Mouse (Mus musculus) embryonic facial prominence, embryonic 13.5 days (tissue): ENCODE data around the gene Rtbdn. TPM values are rescaled to one million over a fixed set of nuclear protein-coding genes. Genes with fewer than 3 reads are reported as not detected.

Experiments used
- ATAC-seq: fragments of 200-750 bp; cut with Nextera tagmentation; 2 replicates; pipeline ENCODE4 v1.8.0; 2017; ENCODE audit warnings: low read depth; ENCODE audit not compliant: insufficient number of reproducible peaks, insufficient read depth, low FRiP score, low TSS enrichment
- H3K27ac ChIP-seq: fragments of 300-500 bp; sonication (generic); 2 replicates; pipeline ENCODE4 v1.5.1; 2015; ENCODE audit warnings: moderate library complexity, mild to moderate bottlenecking, inconsistent platforms
- H3K27me3 ChIP-seq: fragments of 300-500 bp; sonication (generic); 2 replicates; pipeline ENCODE4 v1.6.1; 2015; ENCODE audit warnings: mild to moderate bottlenecking, inconsistent platforms
- H3K36me3 ChIP-seq: fragments of 300-500 bp; sonication (generic); 2 replicates; pipeline ENCODE4 v1.6.1; 2015; ENCODE audit warnings: mild to moderate bottlenecking, inconsistent platforms
- H3K4me1 ChIP-seq: fragments of 300-500 bp; sonication (generic); 2 replicates; pipeline ENCODE4 v1.6.1; 2015; ENCODE audit warnings: inconsistent platforms
- H3K4me2 ChIP-seq: fragments of 300-500 bp; sonication (generic); 2 replicates; pipeline ENCODE4 v1.6.1; 2015; ENCODE audit warnings: moderate library complexity, mild to moderate bottlenecking, inconsistent platforms
- H3K4me3 ChIP-seq: fragments of 300-500 bp; sonication (generic); 2 replicates; pipeline ENCODE4 v1.5.1; 2015; ENCODE audit warnings: mild to moderate bottlenecking, inconsistent platforms
- H3K9ac ChIP-seq: fragments of 300-500 bp; sonication (generic); 2 replicates; pipeline ENCODE4 v1.6.1; 2015; ENCODE audit warnings: mild to moderate bottlenecking, inconsistent platforms
- H3K9me3 ChIP-seq: fragments of 300-500 bp; sonication (generic); 2 replicates; pipeline ENCODE4 v1.6.1; 2016; ENCODE audit warnings: inconsistent platforms
- WGBS: fragments of 180-500 bp; shearing (Covaris S2); methylation state at CpG from one replicate; pipeline ENCODE4 v1.1.7; 2015; ENCODE audit warnings: mixed read lengths; 5-methylcytosine and 5-hydroxymethylcytosine counted together
- polyA plus RNA-seq: library from polyadenylated mRNA; unstranded; fragments of >200 nt; fragmentation: Nextera tagmentation; extraction: Ambion mirVana; gene quantifications from 2 replicates; pipeline ENCODE4 v1.2.1, GENCODE M21; 2015

The Rtbdn gene
- polyA plus RNA-seq, 1 experiment from 2014 or later, result 0.39 TPM

- Histone ChIP-seq H3K4me1 (peaks cover 7% of the 10 kb centered on the region), H3K9ac (no peak overlapping the region), H3K36me3 (no peaks in the 10 kb centered on the region), H3K4me2 (no peak overlapping the region), H3K4me3 (no peak overlapping the region), H3K27ac (no peak overlapping the region), H3K27me3 (peaks cover 39% of the 10 kb centered on the region), H3K9me3 (no peaks in the 10 kb centered on the region)
- 70% methylated on average over 7 of the region's 7 CpGs for WGBS
- no peak for ATAC-seq
Observed at GRCm38 (mm10) chr8:84925557-84925956, 21.2 kb upstream of the Rtbdn start.

- Histone ChIP-seq H3K9ac (no peak overlapping the region), H3K27me3 (peaks cover 57% of the 10 kb centered on the region), H3K4me3 (no peak overlapping the region), H3K27ac (no peak overlapping the region), H3K4me1 (peaks cover 7% of the 10 kb centered on the region), H3K36me3 (no peaks in the 10 kb centered on the region), H3K4me2 (no peak overlapping the region), H3K9me3 (no peaks in the 10 kb centered on the region)
- no peak for ATAC-seq
- 82% methylated on average over 1 of the region's 1 CpGs for WGBS
Observed at GRCm38 (mm10) chr8:84927513-84927912, 19.3 kb upstream of the Rtbdn start.

- H3K9ac ChIP-seq, result peak overlapping the region; percentile 46; the same call in 1 of the 2 replicates
- 2% methylated on average over 50 of the region's 52 CpGs for WGBS
- ATAC-seq, result peak; percentile 63; the same call in 1 of the 2 replicates
- H3K9me3 ChIP-seq, result no peaks in the 10 kb centered on the region
- peaks cover 64% of the 10 kb centered on the region for H3K27me3 ChIP-seq
- H3K4me2 ChIP-seq, result peak overlapping the region; percentile 69
- H3K4me3 ChIP-seq, result peak overlapping the region; percentile 39
- H3K36me3 ChIP-seq, result no peaks in the 10 kb centered on the region
- H3K4me1 ChIP-seq, result peaks cover 7% of the 10 kb centered on the region
- no peak overlapping the region for H3K27ac ChIP-seq
Observed at GRCm38 (mm10) chr8:84928456-84929306, 18.1 kb upstream of the Rtbdn start.

GRCm38 (mm10) chr8:84930582-84930981 lies 16.2 kb upstream of the Rtbdn start:
- no peaks in the 10 kb centered on the region for H3K9me3 ChIP-seq
- no peak for ATAC-seq
- no peak overlapping the region for H3K4me2 ChIP-seq
- no peaks in the 10 kb centered on the region for H3K36me3 ChIP-seq
- H3K4me3 ChIP-seq, result no peak overlapping the region
- H3K27ac ChIP-seq, result no peak overlapping the region
- WGBS, result 88% methylated on average over 13 of the region's 13 CpGs
- H3K4me1 ChIP-seq, result peaks cover 11% of the 10 kb centered on the region
- no peak overlapping the region for H3K9ac ChIP-seq
- H3K27me3 ChIP-seq, result peaks cover 75% of the 10 kb centered on the region

GRCm38 (mm10) chr8:84933767-84934559 lies 12.8 kb upstream of the Rtbdn start:
- H3K36me3 ChIP-seq, result no peaks in the 10 kb centered on the region
- no peaks in the 10 kb centered on the region for H3K9me3 ChIP-seq
- H3K4me3 ChIP-seq, result no peak overlapping the region
- ATAC-seq, result no peak
- no peak overlapping the region for H3K4me2 ChIP-seq
- H3K4me1 ChIP-seq, result peaks cover 20% of the 10 kb centered on the region
- no peak overlapping the region for H3K9ac ChIP-seq
- peaks cover 94% of the 10 kb centered on the region for H3K27me3 ChIP-seq
- 82% methylated on average over 16 of the region's 16 CpGs for WGBS
- no peak overlapping the region for H3K27ac ChIP-seq

- H3K4me1 ChIP-seq, result peaks cover 17% of the 10 kb centered on the region
- H3K36me3 ChIP-seq, result no peaks in the 10 kb centered on the region
- peaks cover 94% of the 10 kb centered on the region for H3K27me3 ChIP-seq
- H3K4me3 ChIP-seq, result no peak overlapping the region
- 0 out of 2 replicates have a peak overlapping the region, but pooled peaks have one; percentile 14 for H3K4me2 ChIP-seq
- no peak for ATAC-seq
- WGBS, result 2% methylated on average over 15 of the region's 15 CpGs
- H3K9me3 ChIP-seq, result no peaks in the 10 kb centered on the region
- H3K9ac ChIP-seq, result no peak overlapping the region
- H3K27ac ChIP-seq, result no peak overlapping the region
Observed at GRCm38 (mm10) chr8:84934860-84935259, 11.9 kb upstream of the Rtbdn start.

- peaks cover 91% of the 10 kb centered on the region for H3K27me3 ChIP-seq
- H3K9me3 ChIP-seq, result no peaks in the 10 kb centered on the region
- H3K9ac ChIP-seq, result no peak overlapping the region
- H3K4me1 ChIP-seq, result peaks cover 17% of the 10 kb centered on the region
- no peak for ATAC-seq
- H3K27ac ChIP-seq, result no peak overlapping the region
- H3K4me2 ChIP-seq, result no peak overlapping the region
- H3K4me3 ChIP-seq, result no peak overlapping the region
- WGBS, result 3% methylated on average over 14 of the region's 14 CpGs
- no peaks in the 10 kb centered on the region for H3K36me3 ChIP-seq
Observed at GRCm38 (mm10) chr8:84935489-84935888, 11.3 kb upstream of the Rtbdn start.

GRCm38 (mm10) chr8:84936041-84936961 lies 10.5 kb upstream of the Rtbdn start:
- H3K9me3 ChIP-seq, result no peaks in the 10 kb centered on the region
- H3K4me3 ChIP-seq, result peak overlapping the region; percentile 45
- ATAC-seq, result no peak
- no peaks in the 10 kb centered on the region for H3K36me3 ChIP-seq
- H3K4me2 ChIP-seq, result peak overlapping the region; percentile 81
- H3K27ac ChIP-seq, result no peak overlapping the region
- WGBS, result 19% methylated on average over 23 of the region's 23 CpGs
- H3K4me1 ChIP-seq, result peaks cover 17% of the 10 kb centered on the region
- peak overlapping the region; percentile 49; the same call in 1 of the 2 replicates for H3K9ac ChIP-seq
- peaks cover 91% of the 10 kb centered on the region for H3K27me3 ChIP-seq

- ATAC-seq, result no peak
- WGBS, result under 1% methylated on average over 47 of the region's 50 CpGs
- H3K4me2 ChIP-seq, result peak within 1 kb of the TSS; percentile 81
Observed at GRCm38 (mm10) chr8:84936962-84937546, 9.7 kb upstream of the Rtbdn start, which contains the start of gene Mast1. TSS of gene Mast1 (minus strand) at chr8:84937359.

GRCm38 (mm10) chr8:84937620-84938485 lies 8.9 kb upstream of the Rtbdn start:
- Histone ChIP-seq H3K27me3 (peaks cover 86% of the 10 kb centered on the region), H3K27ac (no peak overlapping the region), H3K4me1 (peaks cover 17% of the 10 kb centered on the region), H3K9ac (no peak overlapping the region), H3K4me2 (peak overlapping the region; percentile 81), H3K36me3 (no peaks in the 10 kb centered on the region), H3K9me3 (no peaks in the 10 kb centered on the region), H3K4me3 (peak overlapping the region; percentile 45; the same call in 1 of the 2 replicates)
- 61% methylated on average over 13 of the region's 13 CpGs for WGBS
- ATAC-seq, result no peak

More at GRCm38 (mm10) chr8:84936962-84937546, 9.7 kb upstream of the Rtbdn start, which contains the start of gene Mast1:
- Histone ChIP-seq H3K4me1 (peaks cover 17% of the 10 kb centered on the region), H3K4me3 (peak within 1 kb of the TSS; percentile 45), H3K9me3 (no peaks in the 10 kb centered on the region), H3K27me3 (peaks cover 90% of the 10 kb centered on the region), H3K27ac (no peak within 1 kb of the TSS), H3K36me3 (no peaks in the 10 kb centered on the region), H3K9ac (peak within 1 kb of the TSS; percentile 49; the same call in 1 of the 2 replicates)
